Mouse (Mus musculus) brain, embryonic 14.5 days (tissue): ENCODE measurements around the gene Tle6.

ENCODE experiments used
- CTCF ChIP-seq: fragments of 200-500 bp; IDR thresholded peaks from 2 replicates; pipeline ENCODE4 v1.5.1; 2012; ENCODE audit warnings: inconsistent platforms, mild to moderate bottlenecking, moderate library complexity, borderline replicate concordance; ENCODE audit not compliant: insufficient read depth, insufficient read length; ENCODE audit errors: extremely low read depth
- POLR2A ChIP-seq: fragments of 200-500 bp; IDR thresholded peaks from 2 replicates; pipeline ENCODE4 v1.6.1; 2012; ENCODE audit warnings: mild to moderate bottlenecking, inconsistent platforms, borderline replicate concordance; ENCODE audit not compliant: poor library complexity, insufficient read depth, insufficient read length, severe bottlenecking; ENCODE audit errors: extremely low read depth

DNA sequence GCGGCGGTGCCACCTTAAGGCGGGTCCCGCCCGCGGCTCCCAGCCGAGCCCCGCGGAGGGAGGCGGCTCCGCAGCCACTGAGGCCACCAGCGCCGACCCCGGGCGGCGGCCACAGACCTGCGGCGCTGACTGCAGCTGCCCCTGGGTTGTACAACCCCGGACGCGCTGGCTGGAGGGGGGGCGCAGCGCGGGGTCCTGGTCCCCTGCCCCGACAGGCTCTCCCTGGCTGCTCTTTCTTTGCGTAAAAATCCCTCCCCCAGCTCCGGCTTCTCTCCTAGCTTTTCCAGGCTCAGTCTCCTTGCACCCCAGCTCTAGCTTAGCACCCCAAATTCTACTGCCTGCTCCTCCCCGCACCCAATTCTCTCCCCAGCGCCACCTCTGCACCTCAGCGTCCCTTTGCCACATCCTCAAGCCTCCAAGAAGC lies 25.7 kb downstream of the Tle6 start:
- TF ChIP-seq CTCF (no peak), POLR2A (peak; percentile 43; the same call in 1 of the 2 replicates)
